In genomic region chr11:97415330-97415711, GRCm38 (mm10) we compare ENCODE assay signal across 8 mouse cellular contexts. TPM values are rescaled to one million over a fixed set of nuclear protein-coding genes. Genes with fewer than 3 reads are reported as not detected.
DNase-seq lines count a peak whose midpoint lies in the region; ATAC-seq and TF ChIP-seq lines count a peak whose summit lies in the region.

Gene Arhgap23, plus strand, starts transcription at chr11:97415533.

- ATAC-seq in forebrain, embryonic 14.5 days, result peak; percentile 76

- H3K27ac ChIP-seq in cerebellum, adult 2 months (ENCODE audit: insufficient read depth, low read length), result peak within 1 kb of the TSS; percentile 79
- peak within 1 kb of the TSS; percentile 39; the same call in 1 of the 2 replicates for H3K27ac ChIP-seq in forebrain, embryonic 14.5 days (ENCODE audit: low read depth, low read length)
- H3K27ac ChIP-seq in hindbrain, embryonic 10.5 days, result peak within 1 kb of the TSS; percentile 88
- H3K27ac ChIP-seq in testis, adult 2 months (ENCODE audit: control insufficient read depth, insufficient read depth, low read depth, low read length), result peak within 1 kb of the TSS; percentile 96

- peak within 1 kb of the TSS; percentile 57 for H3K9ac ChIP-seq in forebrain, embryonic 14.5 days (ENCODE audit: low read length)

- intact Hi-C loops in left cerebral cortex, postnatal 36 days (cut with DNase I), result no loop called here

- TF ChIP-seq CTCF in cerebellum, adult 2 months (IDR thresholded peaks at IDR 0.05; ENCODE audit: borderline replicate concordance, insufficient read depth, low read depth, low read length), result no peak
- no peak for TF ChIP-seq CTCF in testis, adult 2 months (IDR thresholded peaks at IDR 0.05; ENCODE audit: control insufficient read depth, insufficient read depth, insufficient replicate concordance, low read depth, low read length)

- peak within 1 kb of the TSS; percentile 56 for H3K4me2 ChIP-seq in forebrain, embryonic 14.5 days (ENCODE audit: low read length)

- DNase-seq in cerebellum, adult 2 months, result no peak
- DNase-seq in cerebellum, adult 8-10 months, result no peak
- peak; percentile 91 for DNase-seq in adrenal gland, postnatal 14 days
- DNase-seq in forebrain, embryonic 14.5 days (ENCODE audit: low spot score), result peak; percentile 58
- DNase-seq in hindbrain, embryonic 10.5 days (ENCODE audit: low spot score), result peak; percentile 87
- no peak for DNase-seq in left cerebral cortex, postnatal 36 days (ENCODE audit: low spot score in 2 of 2)
- peak; percentile 80 for DNase-seq in mesoderm, embryonic 11.5 days (ENCODE audit: low read depth, low spot score)

- H3K27me3 ChIP-seq in cerebellum, adult 2 months (ENCODE audit: control insufficient read depth, insufficient read depth, low read length), result no peaks in the 10 kb centered on the region
- H3K27me3 ChIP-seq in forebrain, embryonic 14.5 days (replicated peaks; ENCODE audit: control insufficient read depth, insufficient read depth, low read length), result no peaks in the 10 kb centered on the region; the same call in none of the 2 replicates
- peaks cover 53% of the 10 kb centered on the region for H3K27me3 ChIP-seq in hindbrain, embryonic 10.5 days (ENCODE audit: insufficient read depth, poor library complexity, severe bottlenecking)
- no peaks in the 10 kb centered on the region for H3K27me3 ChIP-seq in testis, adult 2 months (ENCODE audit: control insufficient read depth, insufficient read depth, low read length)

- peak within 1 kb of the TSS; percentile 40 for H3K4me3 ChIP-seq in cerebellum, adult 2 months (replicated peaks; ENCODE audit: insufficient read depth, low read depth, low read length)
- peak within 1 kb of the TSS; percentile 40 for H3K4me3 ChIP-seq in forebrain, embryonic 14.5 days (ENCODE audit: low read depth, low read length)
- H3K4me3 ChIP-seq in hindbrain, embryonic 10.5 days, result peak within 1 kb of the TSS; percentile 78
- H3K4me3 ChIP-seq in testis, adult 2 months (ENCODE audit: control insufficient read depth, low read depth, low read length), result peak within 1 kb of the TSS; percentile 93

- no peaks in the 10 kb centered on the region for H3K9me3 ChIP-seq in forebrain, embryonic 14.5 days (replicated peaks; ENCODE audit: control insufficient read depth, low read length)
- H3K9me3 ChIP-seq in hindbrain, embryonic 10.5 days, result no peaks in the 10 kb centered on the region

- 9% methylated on average over 29 of the region's 29 CpGs for WGBS in cerebellum, adult 2 months
- 2% methylated on average over 28 of the region's 29 CpGs for WGBS in forebrain, embryonic 14.5 days
- WGBS in hindbrain, embryonic 10.5 days, result 1% methylated on average over 29 of the region's 29 CpGs

- H3K4me1 ChIP-seq in cerebellum, adult 2 months (ENCODE audit: control insufficient read depth, insufficient read depth, low read length), result peaks cover 13% of the 10 kb centered on the region; the same call in 1 of the 2 replicates
- peaks cover 6% of the 10 kb centered on the region for H3K4me1 ChIP-seq in forebrain, embryonic 14.5 days (ENCODE audit: control insufficient read depth, insufficient read depth, low read length)
- peaks cover 59% of the 10 kb centered on the region for H3K4me1 ChIP-seq in hindbrain, embryonic 10.5 days (replicated peaks)
- peaks cover 31% of the 10 kb centered on the region for H3K4me1 ChIP-seq in testis, adult 2 months (ENCODE audit: control insufficient read depth, insufficient read depth, low read length)

- no peaks in the 10 kb centered on the region for H3K36me3 ChIP-seq in forebrain, embryonic 14.5 days (ENCODE audit: control insufficient read depth, insufficient read depth, low read length)
- H3K36me3 ChIP-seq in hindbrain, embryonic 10.5 days, result no peaks in the 10 kb centered on the region
- no peaks in the 10 kb centered on the region; the same call in 1 of the 2 replicates for H3K36me3 ChIP-seq in testis, adult 2 months (ENCODE audit: control insufficient read depth, insufficient read depth, low read length)

- TF ChIP-seq POLR2A in cerebellum, adult 2 months (IDR thresholded peaks at IDR 0.05; ENCODE audit: borderline replicate concordance, insufficient read depth, low read length), result no peak
- TF ChIP-seq POLR2A in testis, adult 2 months (IDR thresholded peaks at IDR 0.05; ENCODE audit: control insufficient read depth, low read depth, low read length), result peak; percentile 71

RNA-seq across cellular contexts. Expression of gene Arhgap23, which starts in this region (rescaled TPM):
- polyA plus RNA-seq in cerebellum, adult 2 months (2012; rRNA removed), result 68.9 and 77.2 TPM in 2 replicates
- total RNA-seq in adrenal gland, postnatal 14 days (2021), result 31.4 and 32.8 TPM in 2 replicates
- 5.4 and 6.3 TPM in 2 replicates for polyA plus RNA-seq in forebrain, embryonic 14.5 days (2014; fragmentation: Nextera tagmentation; extraction: Ambion mirVana)
- polyA plus RNA-seq in hindbrain, embryonic 10.5 days (2016; fragmentation: Nextera tagmentation; extraction: Ambion mirVana), result 2.7 and 4.0 TPM in 2 replicates
- total RNA-seq in left cerebral cortex, postnatal 36 days (2021), result 10 to 100 TPM; 68.0 to 74.4 TPM
- polyA plus RNA-seq in testis, adult 2 months (2012; rRNA removed), result 27.7 and 30.5 TPM in 2 replicates

Comparison
In these comparisons a context has a peak if more than half of its experiments do, and no peak if none do; other contexts are left out.
1. DNase-seq: peak in adrenal gland, postnatal 14 days (single experiment), forebrain, embryonic 14.5 days (single experiment), hindbrain, embryonic 10.5 days (single experiment) and mesoderm, embryonic 11.5 days (single experiment); none in cerebellum, adult 2 months (0 of 2), cerebellum, adult 8-10 months (single experiment) and left cerebral cortex, postnatal 36 days (0 of 2).
2. H3K27ac ChIP-seq: peak in every context shown above with its lines; median percentile 96 in testis, adult 2 months; 88 in hindbrain, embryonic 10.5 days; 79 in cerebellum, adult 2 months; 39 in forebrain, embryonic 14.5 days.
3. H3K4me3 ChIP-seq: peak in every context shown above with its lines; median percentile 93 in testis, adult 2 months; 78 in hindbrain, embryonic 10.5 days; 40 in cerebellum, adult 2 months; 40 in forebrain, embryonic 14.5 days.